Mouse (Mus musculus): ENCODE results near the gene Rex2.
"Not testable (repeated sequence)": the region's sequence is repeated elsewhere in the genome, so short reads cannot be mapped to it uniquely, and the experiment has no call there.

The Rex2 gene

DNA sequence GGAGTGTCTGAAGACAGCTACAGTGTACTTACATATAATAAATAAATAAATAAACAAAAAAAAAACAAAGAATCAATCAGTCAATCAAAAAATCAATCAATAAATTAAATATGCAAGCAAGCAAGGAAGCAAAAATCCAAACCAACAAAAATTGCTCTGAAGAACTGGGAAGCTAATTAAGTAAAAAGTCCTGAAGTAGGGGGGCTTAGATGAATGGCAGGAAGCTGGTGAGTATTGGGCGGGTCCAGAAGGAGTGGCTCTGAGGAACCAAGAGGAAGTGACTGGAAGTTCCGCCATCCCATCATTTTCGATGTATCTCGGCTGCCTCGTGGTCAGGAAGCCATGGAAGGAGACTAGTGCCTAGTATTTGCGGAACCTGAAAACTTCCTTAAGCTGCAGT lies at the start of gene Rex2:
Gene Rex2 (plus strand): TSS at position 301 of the 400 bp plus-strand sequence.
- not testable (repeated sequence) for DNase-seq (ENCODE audit: low spot score in 2 of 2)

DNA sequence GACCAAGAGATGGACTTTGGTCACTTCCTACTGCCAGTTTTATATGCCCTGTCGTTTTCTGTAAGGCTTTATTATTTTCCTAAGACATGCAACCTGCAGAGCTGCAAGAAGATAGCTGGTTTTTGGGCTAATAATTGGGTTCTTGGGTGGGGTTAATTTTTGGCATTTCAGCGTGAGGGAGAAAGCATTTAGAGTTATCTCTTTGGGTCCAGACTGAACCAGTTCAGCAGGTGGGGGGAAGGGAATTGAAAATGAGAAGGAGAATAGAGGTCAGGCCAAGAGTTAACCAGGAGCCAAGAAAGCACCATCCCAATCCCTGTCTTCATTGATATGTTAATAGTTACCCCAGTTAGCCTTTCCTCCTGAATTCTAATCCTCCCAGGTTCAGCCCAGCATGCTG lies 45.1 kb upstream of the Rex2 start:
- DNase-seq (ENCODE audit: low spot score in 2 of 2) = not testable (repeated sequence)

DNA sequence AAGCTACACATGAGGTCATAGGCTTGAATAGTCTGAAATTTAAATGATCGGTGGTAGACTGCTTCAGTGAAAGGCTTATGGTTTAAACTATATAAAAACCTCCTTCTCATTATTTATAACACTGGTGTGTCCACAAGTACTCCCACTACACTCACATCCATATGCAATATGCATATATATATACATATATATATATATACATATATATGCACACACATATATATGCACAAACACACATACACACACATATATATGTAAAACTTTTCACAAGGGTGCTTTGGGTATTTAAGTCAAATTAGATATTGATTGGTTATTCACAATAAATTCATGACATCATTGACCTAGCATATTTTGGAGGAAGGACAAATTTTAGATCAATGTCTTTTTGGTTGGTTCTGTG lies 3.2 kb upstream of the Rex2 start:
- not testable (repeated sequence) for DNase-seq (ENCODE audit: low spot score in 2 of 2)

DNA sequence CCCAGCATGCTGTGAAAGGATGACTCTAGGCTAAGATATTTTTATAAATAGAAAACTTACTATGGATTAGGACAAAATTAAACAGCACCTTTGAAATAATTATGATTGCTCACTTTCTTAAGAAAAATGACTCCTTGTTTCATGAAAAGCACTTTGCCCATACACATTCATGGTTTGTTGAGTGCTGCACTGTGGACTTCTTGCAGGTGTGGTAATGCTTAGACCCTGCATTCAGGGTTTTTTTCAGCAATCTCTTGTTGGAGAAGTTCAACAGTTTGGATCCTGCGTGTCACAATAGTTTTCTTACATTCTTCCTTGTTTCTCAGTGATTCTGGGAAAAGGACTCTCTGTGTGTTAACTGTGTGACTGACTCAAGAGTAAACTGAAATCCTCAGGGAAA lies 4.7 kb downstream of the Rex2 start:
- not testable (repeated sequence) for DNase-seq (ENCODE audit: low spot score in 2 of 2)

DNA sequence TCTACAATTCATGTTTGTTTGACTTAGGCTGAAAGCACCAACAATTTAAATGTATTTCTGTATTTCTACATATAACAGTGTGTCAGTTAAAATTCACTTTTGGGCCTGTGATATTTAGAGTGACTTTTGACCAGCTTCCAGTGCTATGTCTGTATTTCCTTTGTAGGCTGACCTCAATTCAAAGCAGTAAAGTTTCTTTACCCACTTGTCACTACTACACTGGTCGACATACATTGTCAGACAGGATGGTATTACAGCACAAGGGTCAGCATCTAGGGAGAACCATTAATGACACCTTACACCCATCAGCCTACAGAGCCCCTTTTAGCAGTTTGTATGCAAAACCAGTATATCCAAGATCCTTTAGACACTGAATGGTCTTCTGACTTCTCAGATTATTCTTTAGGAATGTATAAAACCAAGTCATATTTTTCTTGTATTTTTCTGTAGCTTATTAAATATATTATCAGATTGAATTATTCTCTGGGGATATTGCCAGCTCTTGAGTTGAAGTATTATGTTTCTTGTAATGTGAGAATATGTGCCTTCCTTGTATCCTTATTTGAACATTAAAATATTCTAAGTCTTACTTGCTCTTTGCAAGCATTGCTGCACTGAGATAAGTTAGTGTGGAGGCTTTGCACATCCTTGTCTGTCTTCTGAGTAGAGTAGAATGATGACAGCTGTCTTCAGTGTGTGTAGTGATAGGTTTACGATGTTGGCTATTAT lies 9.8 kb downstream of the Rex2 start:
- not testable (repeated sequence) for DNase-seq (ENCODE audit: low spot score in 2 of 2)

GRCm38 (mm10) chr4:147063768-147064167 lies 42.1 kb downstream of the Rex2 start:
- DNase-seq (ENCODE audit: low spot score in 2 of 2) = not testable (repeated sequence)

- not testable (repeated sequence) for DNase-seq (ENCODE audit: low spot score in 2 of 2)
Measured at GRCm38 (mm10) chr4:147065861-147066260, 44.2 kb downstream of the Rex2 start.

DNA sequence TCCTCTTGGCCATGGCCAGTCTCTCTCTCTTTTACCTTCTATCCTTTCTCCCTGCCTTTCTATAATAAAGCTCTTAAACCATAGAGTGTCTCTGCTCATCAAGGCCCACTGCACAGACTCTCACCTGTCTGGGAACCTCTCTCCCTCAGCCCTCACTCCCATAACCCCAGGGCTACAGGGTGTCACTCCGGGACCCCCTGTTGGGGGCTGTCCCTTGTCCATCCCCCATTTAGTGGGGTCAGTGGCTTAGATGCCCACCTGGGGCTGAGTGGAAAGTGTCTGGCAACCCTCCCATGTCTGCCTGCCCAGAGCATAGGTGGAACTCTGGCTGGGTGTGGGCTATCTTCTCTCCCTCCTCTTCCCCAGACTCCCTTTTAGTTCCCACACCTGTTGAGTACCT lies 44.7 kb downstream of the Rex2 start:
- not testable (repeated sequence) for DNase-seq (ENCODE audit: low spot score in 2 of 2)

DNA sequence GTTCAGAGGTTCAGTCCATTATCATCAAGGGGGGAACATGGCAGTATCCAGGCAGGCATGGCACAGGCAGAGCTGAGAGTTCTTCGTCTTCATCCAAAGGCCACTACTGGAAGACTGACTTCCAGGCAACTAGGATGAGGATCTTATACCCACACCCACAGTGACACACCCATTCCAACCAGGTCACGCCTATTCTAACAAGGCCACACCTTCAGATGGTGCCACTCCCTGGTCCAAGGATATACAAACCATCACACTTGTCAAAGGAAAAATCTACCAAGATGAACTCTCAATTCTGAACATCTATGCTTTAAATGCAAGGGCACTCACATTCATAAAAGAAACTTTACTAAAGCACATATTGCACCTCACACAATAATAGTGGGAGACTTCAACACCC lies 74.0 kb downstream of the Rex2 start:
- not testable (repeated sequence) for DNase-seq (ENCODE audit: low spot score in 2 of 2)

DNA sequence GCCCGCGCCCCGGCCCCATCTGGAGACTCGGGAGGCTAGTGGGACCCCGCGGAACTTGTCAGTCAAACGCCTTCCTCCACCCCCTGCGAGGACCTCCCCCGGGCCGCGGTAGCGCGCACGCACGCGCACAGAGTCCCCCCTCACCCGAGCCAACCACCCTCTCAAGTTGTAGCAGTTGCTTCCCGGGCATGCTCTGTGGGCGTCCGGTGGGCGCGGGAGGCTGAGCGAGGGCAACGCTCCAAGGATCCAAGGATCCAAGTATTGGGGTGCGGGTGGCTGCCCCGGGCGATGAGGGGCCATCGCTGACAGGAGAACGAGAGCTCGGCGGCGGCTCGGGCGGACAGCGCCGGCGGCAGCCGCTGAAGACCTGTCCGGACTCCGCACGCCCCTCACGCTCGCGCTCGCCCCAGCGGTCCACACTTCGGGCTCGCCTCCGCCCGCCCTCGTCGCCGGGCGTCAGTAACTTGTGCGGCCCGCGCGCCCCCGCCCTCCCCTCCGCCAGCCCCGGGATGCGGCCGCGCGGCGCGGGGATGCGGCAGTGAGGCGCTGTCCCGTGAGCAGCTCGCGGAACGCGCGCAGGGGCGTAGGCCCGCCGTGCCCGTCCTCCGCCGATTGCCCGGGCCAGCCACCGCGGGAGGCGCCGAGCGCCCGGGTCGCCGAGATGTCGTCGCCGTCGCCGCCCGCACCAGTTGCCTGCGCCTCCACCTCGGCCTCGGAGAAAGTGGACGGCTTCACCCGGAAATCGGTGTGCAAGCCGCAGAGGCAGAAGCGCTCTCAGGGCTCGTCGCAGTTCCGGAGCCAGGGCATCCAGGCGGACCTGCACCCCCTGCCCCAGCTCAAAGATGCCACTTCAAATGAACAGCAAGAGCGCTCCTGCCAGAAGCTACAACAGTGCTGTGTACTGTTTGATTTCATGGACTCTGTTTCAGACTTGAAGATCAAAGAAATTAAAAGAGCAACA lies 80.3 kb downstream of the Rex2 start:
- not testable (repeated sequence) for DNase-seq (ENCODE audit: low spot score in 2 of 2)

DNA sequence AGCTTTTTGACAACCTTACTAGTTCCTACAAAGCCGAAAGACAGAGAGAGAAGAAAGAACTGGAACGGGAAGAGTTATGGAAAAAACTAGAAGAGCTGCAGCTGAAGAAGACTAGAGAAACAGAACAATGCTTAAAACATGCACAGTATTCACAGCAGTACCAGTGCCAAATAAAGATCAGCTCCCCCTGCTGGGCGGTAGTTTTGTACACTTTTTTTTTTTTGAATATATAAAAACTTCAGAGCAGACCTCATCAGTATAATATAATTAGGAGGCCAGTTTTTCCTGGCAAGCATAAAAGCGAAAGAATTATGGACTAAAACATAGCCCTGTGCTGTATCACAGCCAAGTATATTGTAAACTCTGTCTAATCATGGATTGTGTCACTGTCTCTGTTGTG lies 82.2 kb downstream of the Rex2 start:
- not testable (repeated sequence) for DNase-seq (ENCODE audit: low spot score in 2 of 2)
